Mouse (Mus musculus) gastrocnemius, postnatal 4 days (tissue): ENCODE results near the gene Zfp65. TPM values are rescaled to one million over a fixed set of nuclear protein-coding genes. Genes with fewer than 3 reads are reported as not detected.
"Not testable (repeated sequence)": the region's sequence is repeated elsewhere in the genome, so short reads cannot be mapped to it uniquely, and the experiment has no call there.

Source experiments
- DNase-seq, 2 experiments: peaks; one replicate each; pipeline ENCODE4 v3.0.0; 2021 to 2022; ENCODE audit warnings: low spot score in 2 of 2, mixed read lengths in 2 of 2
- long read RNA-seq, 2 experiments: library from polyadenylated mRNA; stranded (forward); transcript quantifications; one replicate each; pipeline ENCODE4 v2.0.0; 2021
- total RNA-seq, 2 experiments: library from RNA; stranded (reverse); gene quantifications; 2 replicates each; pipeline ENCODE4 v1.2.3; 2021

The Zfp65 gene
- total RNA-seq: 1 to 10 TPM; 6.1 to 7.6 TPM
- long read RNA-seq, experiment 1, partial matches to known transcripts: 0 of 1 reads
- long read RNA-seq, experiment 1, other reads (novel, unspliced or antisense): 1 of 1 reads
- long read RNA-seq, experiment 2, partial matches to known transcripts: 1 of 3 reads
- long read RNA-seq, experiment 2, other reads (novel, unspliced or antisense): 2 of 3 reads

DNA sequence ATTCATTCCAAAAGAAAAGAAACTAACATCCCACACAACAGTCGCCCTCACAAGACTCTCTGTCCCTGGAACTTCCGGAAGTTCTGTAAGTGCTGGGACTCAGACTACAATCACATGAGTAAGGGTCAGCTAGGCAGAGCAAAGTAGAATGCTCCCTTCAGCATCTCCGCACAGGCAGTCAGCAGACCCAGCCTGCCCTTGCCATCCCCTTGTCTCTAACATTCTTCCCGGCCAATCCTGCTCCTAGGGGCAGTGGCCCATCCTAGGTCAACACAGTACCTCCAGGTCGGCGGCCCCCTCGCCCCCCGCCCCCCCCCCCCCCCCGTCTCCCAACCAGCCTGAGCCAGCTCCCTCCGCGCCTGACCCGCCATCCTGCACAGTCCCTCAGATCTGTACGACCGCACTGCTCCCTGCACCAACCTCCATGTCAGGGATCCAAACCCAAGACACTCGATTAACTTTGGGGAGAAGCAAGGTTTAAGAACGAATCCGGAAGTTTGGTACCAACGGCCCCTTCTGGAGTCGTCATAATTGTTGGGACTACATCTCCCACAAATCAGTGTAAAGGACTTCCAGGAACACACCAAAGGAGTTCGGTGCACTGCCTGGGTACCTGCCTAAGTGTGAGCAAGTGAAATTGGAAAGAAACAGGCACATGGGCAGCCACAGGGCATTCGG is at the start of gene Zfp65:
Gene Zfp65, minus strand, starts transcription at position 533 of the 678 bp plus-strand sequence.
- peak in 1 of 2 experiments; percentile 20 for DNase-seq

DNA sequence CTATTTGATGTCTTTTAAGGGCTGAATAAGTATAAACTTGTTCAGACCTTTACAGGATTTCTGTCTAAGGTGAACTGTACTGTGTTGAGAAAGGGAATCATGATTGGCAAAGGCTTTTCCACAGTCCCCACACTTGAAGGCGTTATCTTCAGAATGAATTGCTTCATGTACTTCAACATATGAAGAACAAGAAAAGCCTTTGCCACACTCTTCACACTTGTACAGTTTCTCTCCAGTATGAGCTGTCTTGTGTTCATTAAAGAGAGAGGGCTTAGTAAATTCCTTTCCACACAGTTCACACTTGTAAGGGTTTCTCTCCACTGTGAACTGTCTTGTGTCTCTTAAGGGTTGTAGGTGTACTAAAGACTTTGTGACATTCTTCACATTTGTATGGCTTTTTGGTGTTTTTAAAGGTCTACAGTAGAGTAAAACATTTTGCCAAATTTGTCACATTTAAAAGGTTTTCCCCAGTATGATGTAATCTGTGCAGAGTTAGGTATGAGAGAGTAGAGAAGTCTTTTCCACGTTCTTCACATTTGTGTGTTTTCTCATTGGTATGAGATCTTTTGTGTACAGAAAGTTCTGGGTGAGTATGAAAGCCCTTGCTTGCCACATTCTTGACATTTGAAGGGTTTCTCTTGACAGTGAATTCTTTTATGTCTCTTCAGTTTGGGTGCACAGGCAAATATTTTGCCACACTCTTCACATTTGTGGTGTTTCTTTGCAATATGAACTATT is 34.2 kb upstream of the Zfp65 start:
- no peak for DNase-seq

DNA sequence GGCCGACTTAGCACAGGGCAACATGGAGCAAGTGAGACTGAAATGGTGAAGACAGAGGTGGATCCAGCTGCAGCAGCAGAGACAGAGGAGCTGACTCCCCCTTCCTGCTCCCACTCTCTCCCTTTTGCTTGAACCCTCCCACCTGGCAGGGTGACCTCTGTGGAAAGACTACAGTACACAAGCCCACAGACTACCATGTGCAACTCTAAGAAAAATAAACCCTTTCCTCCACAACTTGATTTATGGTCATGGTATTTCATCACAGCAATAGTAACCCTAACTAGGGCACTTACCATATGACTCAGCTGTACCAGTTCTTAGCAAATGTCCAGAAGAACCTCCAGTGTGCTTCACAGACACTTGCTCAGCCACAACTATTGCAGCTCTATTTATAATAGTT is 31.0 kb upstream of the Zfp65 start:
- no peak for DNase-seq

DNA sequence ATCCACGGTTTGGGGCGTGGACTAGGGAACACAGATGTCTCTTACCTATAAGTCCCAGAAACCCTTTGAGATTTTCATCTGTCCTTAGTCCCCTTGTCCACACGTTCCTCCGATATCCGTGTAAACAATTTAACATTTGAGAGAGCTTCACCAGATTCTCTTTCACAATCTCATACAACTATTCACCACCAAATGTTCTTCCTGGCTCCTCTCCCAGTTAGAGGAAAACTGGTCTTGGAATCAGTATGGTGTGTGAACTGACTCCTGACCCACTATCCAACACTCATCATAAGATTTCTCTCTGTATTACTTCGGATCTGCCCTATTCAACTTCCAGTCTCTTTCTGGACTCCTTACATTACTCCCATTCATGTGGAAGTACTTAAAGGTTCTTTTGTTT is 26.8 kb upstream of the Zfp65 start:
- no peak for DNase-seq

GRCm38 (mm10) chr13:67754333-67755306 is 25.6 kb upstream of the Zfp65 start, which contains the start of gene Zfp85:
Gene Zfp85, minus strand, starts transcription at chr13:67755228.
- DNase-seq: peak; percentile 34 to 61

GRCm38 (mm10) chr13:67743896-67744295 is 14.9 kb upstream of the Zfp65 start:
- DNase-seq: no peak

DNA sequence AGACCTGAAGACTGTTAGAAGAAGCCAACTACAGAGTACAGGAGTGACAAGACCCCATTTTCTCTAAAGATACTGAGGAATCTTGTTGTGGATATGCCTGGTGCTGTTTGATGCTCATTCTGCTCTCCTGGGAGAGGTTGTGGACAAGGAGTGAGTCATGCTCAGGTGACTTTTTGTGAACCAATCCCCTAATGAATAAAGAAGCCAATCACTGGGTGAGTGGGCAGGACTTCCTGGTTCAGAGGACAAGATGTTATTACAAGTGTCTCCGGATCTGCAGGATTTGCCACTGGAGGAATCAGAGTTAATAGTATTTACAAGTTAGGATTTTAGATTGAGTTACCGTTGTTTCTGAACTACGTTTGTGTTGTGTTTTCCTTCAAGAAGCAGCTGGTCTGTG is 14.0 kb upstream of the Zfp65 start:
- DNase-seq: no peak

DNA sequence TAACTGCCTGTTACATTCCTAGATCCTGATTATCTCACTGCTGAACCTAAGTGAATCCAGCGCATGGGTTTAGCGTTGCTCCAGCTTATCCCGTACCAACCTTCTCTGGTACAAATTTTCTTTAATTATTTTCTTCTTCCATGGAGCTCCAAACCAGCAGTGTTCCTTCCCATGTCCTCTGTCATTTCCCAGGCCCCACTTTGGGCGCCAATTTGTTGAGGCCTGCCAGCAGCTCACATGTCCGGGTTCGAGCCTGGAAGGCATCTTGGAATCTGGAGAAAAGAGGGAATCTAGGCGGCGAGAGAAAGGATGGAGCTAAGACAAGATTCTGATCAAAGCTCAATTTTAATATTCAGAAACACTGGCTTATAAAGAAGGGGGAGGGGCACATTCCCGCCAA is 5.4 kb upstream of the Zfp65 start:
- not testable (repeated sequence) for DNase-seq

- not testable (repeated sequence) for DNase-seq
These were observed 468 bp upstream of the Zfp65 start for GRCm38 (mm10) chr13:67729441-67729840.

GRCm38 (mm10) chr13:67728106-67728505 is 867 bp downstream of the Zfp65 start:
- no peak for DNase-seq

DNA sequence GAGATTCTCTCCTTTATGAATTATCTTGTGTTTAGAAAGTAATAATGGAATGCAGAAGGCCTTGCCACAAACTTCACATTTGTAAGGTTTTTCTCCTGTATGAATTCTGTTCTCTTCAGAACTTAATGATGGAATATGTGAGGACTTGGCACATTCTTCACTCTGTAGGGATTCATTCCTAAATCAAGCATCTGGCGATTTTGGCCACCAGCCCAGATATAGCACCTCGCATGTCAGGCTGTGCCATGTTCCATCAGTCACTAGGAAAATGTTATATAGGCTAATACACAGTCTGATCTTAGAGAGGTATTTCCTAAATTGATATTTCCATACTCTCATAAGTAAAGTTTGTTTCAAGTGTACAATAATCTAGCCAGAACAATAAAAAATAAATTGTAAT is 3.6 kb downstream of the Zfp65 start:
- DNase-seq: not testable (repeated sequence)

DNA sequence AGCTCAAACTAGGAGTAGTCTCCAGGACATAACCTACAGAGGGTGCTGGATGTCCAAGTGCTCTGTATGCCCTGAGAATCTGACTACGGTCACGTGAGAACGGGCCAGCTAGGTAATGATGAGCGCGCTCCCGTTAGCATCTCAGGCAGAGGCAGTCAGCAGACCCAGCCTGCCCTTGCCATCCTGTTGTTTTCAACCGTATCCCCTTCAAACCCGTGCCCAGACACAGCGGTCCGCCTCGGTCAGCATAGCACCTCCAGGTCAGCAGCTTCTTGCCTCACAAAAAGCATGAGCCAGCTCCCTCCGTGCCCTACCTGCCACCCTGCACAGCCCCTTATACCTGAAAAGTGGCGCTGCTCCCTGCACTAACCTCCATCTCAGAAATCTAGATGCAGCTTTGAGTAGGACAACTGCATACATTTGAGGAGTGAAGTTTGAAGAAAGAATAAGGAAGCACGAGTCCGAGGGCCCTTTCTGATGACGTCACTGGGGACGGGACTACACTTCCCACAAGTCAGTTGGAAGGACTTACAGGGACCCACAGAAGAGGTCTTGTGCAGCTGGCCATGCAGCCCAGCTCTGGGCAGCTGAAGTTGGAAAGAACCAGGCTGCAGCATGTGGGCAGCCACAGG is 5.0 kb downstream of the Zfp65 start:
- DNase-seq: peak; percentile 45 to 84

DNA sequence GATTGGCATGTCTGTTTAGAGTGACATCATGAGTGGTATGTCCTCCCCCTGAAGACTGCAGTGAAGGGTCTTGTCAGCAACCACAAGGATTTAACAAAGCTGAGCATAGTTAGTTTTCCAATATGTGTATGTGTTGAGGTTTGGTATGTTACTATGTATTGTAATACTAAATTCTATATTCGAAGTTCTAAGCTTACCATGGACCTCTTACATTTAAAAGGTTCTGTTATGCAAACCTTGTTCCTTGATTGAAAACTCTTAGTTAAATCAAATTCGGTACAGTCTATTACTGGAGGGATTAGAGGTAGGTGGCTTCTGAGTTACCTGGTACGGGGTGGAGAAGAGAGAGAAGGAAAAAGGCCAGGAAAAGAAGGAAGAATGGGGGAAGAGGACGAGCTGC is 42.0 kb downstream of the Zfp65 start, which contains the start of gene Zfp738:
Gene Zfp738, minus strand, starts transcription at position 101 of the 400 bp plus-strand sequence.
- DNase-seq: no peak

DNA sequence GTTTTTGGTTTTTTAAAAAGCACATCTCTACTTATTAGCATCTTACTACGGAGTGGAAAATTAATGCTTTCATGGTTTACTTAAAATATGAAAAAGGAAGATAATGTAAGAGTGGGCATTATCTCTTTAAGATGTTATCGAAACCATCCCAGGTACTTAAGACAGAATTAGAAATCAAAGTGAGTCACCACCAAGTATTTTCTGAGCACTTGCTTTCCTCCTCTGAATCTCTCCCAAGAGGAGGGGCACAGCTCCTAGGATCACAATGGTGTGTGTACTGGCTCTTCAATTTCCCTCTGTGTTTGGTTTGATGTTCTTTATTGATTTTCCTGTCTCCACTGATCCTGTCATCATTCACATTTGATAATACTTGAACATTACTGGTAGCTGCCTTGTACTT is 45.1 kb downstream of the Zfp65 start:
- not testable (repeated sequence) for DNase-seq

GRCm38 (mm10) chr13:67682959-67683735 is 45.8 kb downstream of the Zfp65 start:
- peak; percentile 41 to 80 for DNase-seq

GRCm38 (mm10) chr13:67674902-67675301 is 54.1 kb downstream of the Zfp65 start:
- DNase-seq: no peak
